Comparison of ENCODE assay signal across 23 mouse cellular contexts in genomic region chr7:30604424-30604823, GRCm38 (mm10). TPM values are rescaled to one million over a fixed set of nuclear protein-coding genes. Genes with fewer than 3 reads are reported as not detected.
"Had no signal": no experiment of that assay in that cellular context is flagged by ENCODE, and none has a peak within 500 bp of the region (broad histone marks: within the 10 kb centered on the region; RNA-seq: fewer than 3 reads in every experiment).

No protein-coding gene starts in this region.

- H3K9ac ChIP-seq: liver, embryonic 13.5 days; liver, postnatal 0 days; midbrain, embryonic 15.5 days; neural tube, embryonic 12.5 days; stomach, embryonic 15.5 days had no signal

- H3K27me3 ChIP-seq: midbrain, embryonic 15.5 days; neural tube, embryonic 12.5 days; stomach, embryonic 15.5 days had no signal

- H3K36me3 ChIP-seq: liver, embryonic 13.5 days; midbrain, embryonic 15.5 days; neural tube, embryonic 12.5 days; stomach, embryonic 15.5 days had no signal

- H3K27ac ChIP-seq: left cerebral cortex, adult 2 months; liver, embryonic 13.5 days; macrophage; midbrain, embryonic 15.5 days; neural tube, embryonic 12.5 days; stomach, embryonic 15.5 days had no signal

- H3K4me2 ChIP-seq: liver, embryonic 13.5 days; midbrain, embryonic 11.5 days; midbrain, embryonic 15.5 days; neural tube, embryonic 12.5 days; stomach, embryonic 15.5 days had no signal

- ATAC-seq: liver, postnatal 0 days; midbrain, embryonic 15.5 days had no signal

- H3K9me3 ChIP-seq: liver, embryonic 13.5 days; megakaryocyte, embryonic 14.5 days; midbrain, embryonic 15.5 days; neural tube, embryonic 12.5 days; stomach, embryonic 15.5 days had no signal

- H3K4me3 ChIP-seq: left cerebral cortex, adult 2 months; liver, embryonic 13.5 days; megakaryocyte, embryonic 14.5 days; midbrain, embryonic 15.5 days; neural tube, embryonic 12.5 days; stomach, embryonic 15.5 days had no signal

- DNase-seq: kidney, adult 18-20 months; kidney, postnatal 14 days; liver; liver, embryonic 13.5 days; liver, postnatal 0 days; lung, postnatal 10 days; retina, postnatal 1 day; right cerebral cortex, postnatal 14 days; thymus, postnatal 36 days had no signal

RNA-seq across cellular contexts. Expression of gene Zbtb32, which starts 5.7 kb away (rescaled TPM):
- total RNA-seq: layer of hippocampus, postnatal 25 days; left cerebral cortex, adult 2 months; left cerebral cortex, postnatal 14 days had no signal
- polyA plus RNA-seq: limb, embryonic 11.5 days had no signal

RNA-seq across cellular contexts. Expression of gene Upk1a, which starts 8.2 kb away (rescaled TPM):
- total RNA-seq: monocyte, adult 5-6 weeks had no signal

RNA-seq across cellular contexts. Expression of gene Etv2, which starts 31.2 kb away (rescaled TPM):
- total RNA-seq: layer of hippocampus, postnatal 25 days; left cerebral cortex, adult 2 months; left cerebral cortex, postnatal 14 days; monocyte, adult 5-6 weeks had no signal
- polyA plus RNA-seq: kidney, embryonic 14.5 days; liver, postnatal 0 days; macrophage; midbrain, embryonic 11.5 days; midbrain, embryonic 15.5 days; neural tube, embryonic 12.5 days; spleen, adult 2 months; stomach, embryonic 15.5 days; thymus, postnatal 0 days had no signal
